Mouse (Mus musculus) gastrocnemius, postnatal 36 days (tissue): ENCODE data around the gene Gm21739. TPM values are rescaled to one million over a fixed set of nuclear protein-coding genes. Genes with fewer than 3 reads are reported as not detected.
"Not testable (repeated sequence)": the region's sequence is repeated elsewhere in the genome, so short reads cannot be mapped to it uniquely, and the experiment has no call there.

ENCODE experiments used
- DNase-seq, 2 experiments: peaks; one replicate each; pipeline ENCODE4 v3.0.0; 2022
- intact Hi-C: fragments of 180-260 bp; cut with DNase I; formaldehyde crosslinking; loops from one replicate; pipeline ENCODE4 v1.15.1; 2025
- long read RNA-seq, 2 experiments: library from polyadenylated mRNA; stranded (forward); transcript quantifications; one replicate each; pipeline ENCODE4 v2.0.0; 2021
- total RNA-seq, 2 experiments: library from RNA; stranded (reverse); gene quantifications; 2 replicates each; pipeline ENCODE4 v1.2.3; 2021

The Gm21739 gene
- not detected for total RNA-seq
- long read RNA-seq, experiment 1 = 0 reads
- long read RNA-seq, experiment 2 = 0 reads

- intact Hi-C loops, DNase-seq: not testable (repeated sequence)
These were observed at the start of gene Gm21739 for GRCm38 (mm10) chrY:44264344-44264743. Gm21739 (minus strand) TSS chrY:44264444.
